Mouse (Mus musculus): ENCODE measurements around the gene Cpb1. TPM values are rescaled to one million over a fixed set of nuclear protein-coding genes. Genes with fewer than 3 reads are reported as not detected.
A peak's percentile ranks its signal among the peaks of the same experiment; 100 is the strongest.

Gene Cpb1
- 100 to 1,000 TPM in 1 of 2 experiments, 1 to 10 TPM in 1; 6.5 to 375 TPM for total RNA-seq (2021)
- long read RNA-seq, experiment 1, partial matches to known transcripts, result 7 of 11 reads
- long read RNA-seq, experiment 1, other reads (novel, unspliced or antisense), result 4 of 11 reads
- long read RNA-seq, experiment 2, transcript Cpb1-201 (11 exons, 2,718 nt), result major isoform, 102 of 122 reads
- long read RNA-seq, experiment 2, partial matches to known transcripts, result 9 of 122 reads
- long read RNA-seq, experiment 2, other reads (novel, unspliced or antisense), result 8 of 122 reads

DNA sequence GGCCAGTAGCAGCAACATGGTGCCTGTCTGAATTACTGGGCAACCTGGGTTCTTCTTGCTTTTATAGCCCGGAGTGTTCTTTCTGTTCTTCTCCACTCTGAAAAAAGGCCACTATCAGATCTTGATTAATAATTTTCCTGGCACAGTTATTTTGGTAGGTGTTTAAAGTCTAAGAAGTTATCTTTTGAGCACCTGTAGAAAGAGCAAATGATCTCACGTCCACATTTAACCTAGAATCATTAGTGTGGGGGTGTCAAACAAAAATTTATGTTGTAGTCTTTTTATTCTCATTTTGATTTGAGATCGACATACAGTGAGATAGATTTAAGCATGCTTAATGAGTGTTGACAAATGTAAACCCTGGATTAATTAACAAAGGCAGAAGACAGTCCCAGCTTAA, at the start of gene Cpb1:
Cpb1 (minus strand) TSS at position 101 of the 400 bp plus-strand sequence.
- DNase-seq (ENCODE audit: low spot score in 2 of 2), result no peak

- no peak for DNase-seq (ENCODE audit: low spot score in 2 of 2)
These were observed 41.7 kb upstream of the Cpb1 start for GRCm38 (mm10) chr3:20317233-20317632.

- DNase-seq (ENCODE audit: low spot score in 2 of 2), result no peak
These were observed 33.6 kb upstream of the Cpb1 start for GRCm38 (mm10) chr3:20309142-20309541.

- no peak for DNase-seq (ENCODE audit: low spot score in 2 of 2)
These were observed 31.7 kb upstream of the Cpb1 start for GRCm38 (mm10) chr3:20307256-20307655.

GRCm38 (mm10) chr3:20304758-20305352, 29.3 kb upstream of the Cpb1 start:
- no peak for DNase-seq (ENCODE audit: low spot score in 2 of 2)

GRCm38 (mm10) chr3:20295546-20295945, 20.0 kb upstream of the Cpb1 start:
- DNase-seq (ENCODE audit: low spot score in 2 of 2), result no peak

DNA sequence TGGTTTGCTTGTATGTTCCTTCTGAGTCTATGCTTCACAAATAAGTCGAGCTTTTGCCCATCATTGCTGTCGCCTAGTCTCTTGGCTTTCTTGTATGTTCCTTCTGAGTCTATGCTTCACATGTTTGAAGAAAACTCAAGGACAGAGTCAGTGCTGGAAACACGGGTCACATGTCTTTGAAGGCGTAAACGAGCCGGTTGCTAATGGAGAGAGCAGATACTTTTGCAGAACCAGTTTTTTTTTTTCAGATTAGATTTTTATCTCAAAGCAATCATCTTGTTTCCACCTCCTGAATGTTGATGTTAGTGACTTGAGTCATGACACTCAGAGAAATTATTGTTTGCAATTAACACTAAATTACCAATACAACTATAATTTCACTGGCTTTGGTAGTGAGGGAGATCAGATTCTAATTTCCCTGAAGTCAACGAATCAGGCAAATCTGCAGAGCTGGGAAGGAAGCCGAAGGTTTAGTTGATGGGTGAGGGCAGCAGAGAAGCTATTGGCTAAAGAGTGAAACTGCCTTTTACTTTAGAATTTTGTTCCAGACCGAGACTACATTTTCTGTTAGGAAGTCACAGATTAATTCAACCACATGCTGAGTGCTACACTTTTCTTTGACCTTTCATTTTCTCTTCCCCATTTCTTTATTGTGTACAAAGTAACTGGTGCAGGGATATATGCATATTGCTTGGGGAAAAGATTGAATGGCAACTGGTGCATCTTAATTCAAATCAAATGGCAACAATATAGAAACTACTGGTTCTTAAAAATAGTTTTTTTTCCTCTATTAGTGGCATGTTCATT, 19.2 kb upstream of the Cpb1 start:
- DNase-seq (ENCODE audit: low spot score in 2 of 2), result no peak

- no peak for DNase-seq (ENCODE audit: low spot score in 2 of 2)
These were observed 15.8 kb upstream of the Cpb1 start for GRCm38 (mm10) chr3:20291370-20291769.

DNA sequence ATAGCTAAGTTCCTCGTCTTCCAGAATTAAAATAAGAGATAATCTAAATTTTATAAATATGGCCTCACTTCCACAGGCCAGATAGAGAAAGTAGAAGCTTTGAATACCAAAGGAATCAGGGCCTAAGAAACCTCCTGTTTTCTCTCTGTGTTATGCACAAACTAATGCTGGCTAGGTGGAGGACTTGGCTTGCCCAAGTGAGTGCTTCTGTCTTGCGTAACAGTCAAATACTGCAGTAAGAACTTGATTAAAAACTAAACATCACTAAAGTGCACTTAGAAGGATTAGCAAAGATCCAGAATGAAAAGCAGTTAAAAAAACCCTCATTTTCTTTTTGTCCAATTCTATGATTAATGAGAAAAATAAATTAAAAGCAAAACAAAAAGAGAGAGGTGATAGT, 13.2 kb upstream of the Cpb1 start:
- DNase-seq (ENCODE audit: low spot score in 2 of 2), result no peak

GRCm38 (mm10) chr3:20281796-20282195, 6.3 kb upstream of the Cpb1 start:
- no peak for DNase-seq (ENCODE audit: low spot score in 2 of 2)

- no peak for DNase-seq (ENCODE audit: low spot score in 2 of 2)
These were observed 20.7 kb downstream of the Cpb1 start for GRCm38 (mm10) chr3:20254566-20255479.

- DNase-seq (ENCODE audit: low spot score in 2 of 2), result no peak
These were observed 31.6 kb downstream of the Cpb1 start for GRCm38 (mm10) chr3:20243913-20244312.

GRCm38 (mm10) chr3:20242050-20242449, 33.5 kb downstream of the Cpb1 start, which contains the start of gene Cpa3:
Gene Cpa3 (minus strand): TSS chr3:20242181.
- no peak for DNase-seq (ENCODE audit: low spot score in 2 of 2)

- DNase-seq (ENCODE audit: low spot score in 2 of 2), result no peak
These were observed 35.8 kb downstream of the Cpb1 start for GRCm38 (mm10) chr3:20239741-20240140.

DNA sequence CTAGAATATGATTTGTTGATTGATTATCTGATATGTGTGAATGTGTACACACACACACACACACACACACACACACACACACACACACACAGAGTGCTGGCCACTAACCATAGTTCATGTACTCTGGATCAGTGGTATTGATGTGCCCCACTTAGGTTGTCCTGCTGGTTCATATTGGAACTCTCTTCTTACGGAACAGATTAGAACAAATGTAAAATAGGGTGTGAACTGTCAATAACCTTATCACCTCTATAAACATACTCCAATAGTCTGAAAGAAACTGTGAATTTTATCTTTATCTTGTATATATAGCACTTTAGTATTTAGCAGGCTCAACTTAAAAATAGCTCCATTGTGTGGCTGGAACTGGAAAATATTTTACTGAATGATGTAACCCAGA, 38.6 kb downstream of the Cpb1 start:
- no peak for DNase-seq (ENCODE audit: low spot score in 2 of 2)

DNA sequence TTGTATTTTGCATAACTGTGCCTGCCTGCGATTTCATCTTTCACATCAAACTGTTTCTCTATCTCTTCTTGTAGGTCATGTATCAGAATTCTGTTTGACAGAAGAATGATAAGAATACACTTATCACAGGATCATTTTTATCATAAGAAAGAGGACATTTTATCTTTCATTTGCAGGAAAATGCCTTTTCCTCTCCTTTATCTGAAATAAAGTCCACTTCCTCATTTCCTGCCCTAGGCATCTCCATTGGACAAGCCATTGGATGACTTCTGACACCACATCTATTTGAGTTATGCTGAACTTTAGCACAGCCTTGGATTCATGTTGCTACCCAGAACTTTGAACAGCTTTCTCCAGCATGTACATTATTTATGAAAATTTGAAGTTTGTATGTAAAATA, 46.5 kb downstream of the Cpb1 start:
- no peak for DNase-seq (ENCODE audit: low spot score in 2 of 2)

- no peak for DNase-seq (ENCODE audit: low spot score in 2 of 2)
These were observed 50.1 kb downstream of the Cpb1 start for GRCm38 (mm10) chr3:20225429-20225828.

DNA sequence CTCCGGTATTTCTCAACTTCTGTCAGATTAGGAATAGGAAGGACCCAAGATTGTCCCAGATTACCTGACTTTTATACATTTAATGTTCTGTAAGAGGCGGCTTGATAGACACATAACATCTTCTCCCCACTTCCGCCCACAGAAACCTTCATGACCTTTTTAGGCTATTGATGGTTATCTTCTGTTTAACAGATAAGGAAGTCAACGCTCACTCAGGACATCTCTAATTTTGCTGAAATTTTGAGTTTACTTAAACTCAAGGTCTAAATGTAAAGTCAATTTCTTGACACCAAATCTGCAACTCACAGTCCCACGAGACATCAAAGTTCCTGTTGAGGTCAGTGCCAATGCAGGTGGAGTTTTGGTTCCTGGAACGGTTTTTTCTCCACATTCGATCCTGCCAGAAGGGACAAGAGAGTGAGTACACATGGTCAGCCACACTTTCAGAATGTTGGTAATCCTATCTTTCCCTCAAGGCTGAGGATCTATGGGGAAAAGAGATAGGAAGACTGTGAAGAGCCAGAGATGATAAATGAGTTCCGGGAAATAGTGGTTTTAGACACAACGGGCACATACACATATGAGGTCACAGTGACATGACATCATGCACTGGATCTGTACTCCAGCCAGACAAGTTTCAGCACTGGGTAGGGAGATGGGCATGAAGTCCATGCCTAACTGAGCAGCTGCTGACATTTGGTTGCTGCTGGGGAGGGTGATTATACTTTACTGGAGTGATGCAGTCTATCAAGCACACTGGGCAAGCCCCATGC, 52.4 kb downstream of the Cpb1 start:
- no peak for DNase-seq (ENCODE audit: low spot score in 2 of 2)

- DNase-seq (ENCODE audit: low spot score in 2 of 2), result no peak
These were observed 53.4 kb downstream of the Cpb1 start for GRCm38 (mm10) chr3:20222136-20222535.

GRCm38 (mm10) chr3:20198869-20199268, 76.7 kb downstream of the Cpb1 start:
- DNase-seq (ENCODE audit: low spot score in 2 of 2), result peak; percentile 8 to 20

All from adrenal gland, postnatal 4 days (tissue).